Mouse (Mus musculus): ENCODE data around the gene Ugt2b34. TPM values are rescaled to one million over a fixed set of nuclear protein-coding genes. Genes with fewer than 3 reads are reported as not detected.
"Not testable (repeated sequence)": the region's sequence is repeated elsewhere in the genome, so short reads cannot be mapped to it uniquely, and the experiment has no call there.

The Ugt2b34 gene
- total and polyA plus RNA-seq, 3 experiments: 0.14 TPM; not detected in 2

DNA sequence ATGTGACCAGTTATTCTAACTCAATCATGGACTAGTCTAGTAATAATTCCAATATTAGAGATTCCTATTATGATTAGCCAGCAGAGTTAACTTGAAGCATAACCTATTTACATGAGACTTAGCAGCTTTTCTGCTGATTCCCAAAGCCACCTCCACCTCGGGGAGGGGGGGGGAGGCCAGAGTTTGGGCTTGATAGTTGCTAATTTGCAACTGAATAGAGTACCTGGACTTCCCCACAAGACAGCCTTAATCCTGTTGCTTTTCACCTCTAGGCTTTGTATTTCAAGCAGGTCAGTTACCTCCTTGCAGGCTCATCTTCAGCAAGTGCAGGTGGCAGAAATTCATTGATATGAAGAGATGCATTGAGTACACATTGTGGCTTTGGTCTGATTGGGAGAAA is 49.1 kb downstream of the Ugt2b34 start:
- intact Hi-C loops (cut with DNase I): no loop called here
- H3K4me1 ChIP-seq (ENCODE audit: control insufficient read depth, insufficient read depth, low read length): no peaks in the 10 kb centered on the region
- H3K27ac ChIP-seq: no peak overlapping the region
- WGBS: 30% methylated on average over 1 of the region's 1 CpGs
- H3K36me3 ChIP-seq (ENCODE audit: control insufficient read depth, insufficient read depth, low read length): no peaks in the 10 kb centered on the region
- H3K4me3 ChIP-seq: no peak overlapping the region
- no peaks in the 10 kb centered on the region for H3K27me3 ChIP-seq (ENCODE audit: control insufficient read depth, insufficient read depth, low read length)
- TF ChIP-seq POLR2A (IDR thresholded peaks at IDR 0.05; ENCODE audit: insufficient read depth, low read depth, low read length) (no peak), EP300 (IDR thresholded peaks at IDR 0.05; ENCODE audit: insufficient read depth, low read depth, low read length) (no peak), CTCF (IDR thresholded peaks at IDR 0.05) (no peak)
- no peaks in the 10 kb centered on the region for H3K79me2 ChIP-seq (replicated peaks; ENCODE audit: control insufficient read depth, insufficient read depth, low read length)
- no peak for DNase-seq
- H3K9ac ChIP-seq (ENCODE audit: low read depth, low read length): no peak overlapping the region

DNA sequence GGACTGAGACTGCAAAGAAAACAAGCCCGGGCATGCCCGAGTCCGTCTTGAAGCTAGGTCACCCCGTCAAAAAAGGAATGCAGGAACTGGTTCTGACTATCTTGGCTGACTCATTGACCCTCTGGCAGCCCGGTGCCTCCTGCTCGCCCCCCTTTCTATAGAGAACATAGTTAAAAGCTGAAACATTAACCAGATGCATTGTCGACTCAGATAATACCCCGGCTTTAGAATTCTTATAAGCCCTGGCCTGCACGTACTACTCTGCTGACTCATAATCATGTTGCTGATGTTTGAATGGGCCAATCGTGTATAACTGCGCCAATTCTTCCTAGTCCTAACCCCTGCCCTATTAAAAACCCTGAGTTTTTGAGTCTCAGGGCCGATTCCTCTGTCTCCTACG is 50.2 kb downstream of the Ugt2b34 start:
- H3K9ac ChIP-seq (ENCODE audit: low read depth, low read length); H3K4me3 ChIP-seq; H3K79me2 ChIP-seq (replicated peaks; ENCODE audit: control insufficient read depth, insufficient read depth, low read length); H3K36me3 ChIP-seq (ENCODE audit: control insufficient read depth, insufficient read depth, low read length); H3K27ac ChIP-seq; DNase-seq; H3K27me3 ChIP-seq (ENCODE audit: control insufficient read depth, insufficient read depth, low read length); H3K4me1 ChIP-seq (ENCODE audit: control insufficient read depth, insufficient read depth, low read length); intact Hi-C loops (cut with DNase I): not testable (repeated sequence)
- WGBS: 21% methylated on average over 13 of the region's 13 CpGs

DNA sequence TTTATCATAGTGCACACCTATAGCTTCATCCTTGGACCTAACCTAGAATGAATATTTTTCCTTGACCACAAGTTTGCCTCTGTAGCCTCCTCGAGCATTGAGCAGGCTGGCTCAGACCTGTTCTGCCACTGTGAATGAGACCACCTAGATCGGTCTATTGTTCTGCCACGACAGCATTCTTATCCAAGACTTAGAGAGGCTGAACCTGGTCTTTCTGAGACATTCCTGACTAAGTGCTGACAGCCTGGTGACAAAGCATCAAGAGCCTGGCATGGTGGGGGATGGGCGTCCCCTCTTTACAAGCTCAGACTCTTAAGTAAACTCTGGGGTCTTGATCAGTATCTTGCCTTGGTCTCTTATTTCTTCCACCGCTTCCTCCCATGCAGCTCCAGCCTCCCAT is 55.1 kb downstream of the Ugt2b34 start:
- no peak for DNase-seq
- WGBS: 45% methylated on average over 5 of the region's 5 CpGs
- intact Hi-C loops (cut with DNase I): no loop called here
- Histone ChIP-seq H3K9ac (ENCODE audit: low read depth, low read length) (no peak overlapping the region), H3K36me3 (ENCODE audit: control insufficient read depth, insufficient read depth, low read length) (no peaks in the 10 kb centered on the region), H3K27me3 (ENCODE audit: control insufficient read depth, insufficient read depth, low read length) (no peaks in the 10 kb centered on the region), H3K4me3 (no peak overlapping the region), H3K4me1 (ENCODE audit: control insufficient read depth, insufficient read depth, low read length) (no peaks in the 10 kb centered on the region), H3K79me2 (replicated peaks; ENCODE audit: control insufficient read depth, insufficient read depth, low read length) (no peaks in the 10 kb centered on the region), H3K27ac (no peak overlapping the region)
- TF ChIP-seq POLR2A (IDR thresholded peaks at IDR 0.05; ENCODE audit: insufficient read depth, low read depth, low read length): no peak
- no peak for TF ChIP-seq CTCF (IDR thresholded peaks at IDR 0.05)
- TF ChIP-seq EP300 (IDR thresholded peaks at IDR 0.05; ENCODE audit: insufficient read depth, low read depth, low read length): no peak

DNA sequence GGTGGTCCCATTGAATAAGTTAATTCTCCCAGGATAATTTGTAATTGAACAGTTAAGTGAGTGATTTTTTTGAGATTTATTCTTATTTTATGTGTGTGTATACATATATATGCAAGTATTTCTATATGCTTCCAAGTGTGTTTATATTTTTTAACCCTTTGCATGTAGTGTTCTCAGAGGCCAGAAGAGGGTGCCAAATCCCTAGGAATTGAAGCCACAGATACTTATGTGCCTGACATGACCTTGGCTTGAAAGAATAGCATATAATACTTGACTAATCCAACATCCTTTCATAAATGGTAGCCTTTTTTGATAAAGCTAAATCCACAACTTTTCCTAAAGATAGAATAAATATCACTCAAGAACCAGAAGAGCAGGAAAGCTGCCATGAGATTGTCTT is 56.6 kb downstream of the Ugt2b34 start:
- Histone ChIP-seq H3K36me3 (ENCODE audit: control insufficient read depth, insufficient read depth, low read length) (no peaks in the 10 kb centered on the region), H3K27ac (no peak overlapping the region), H3K9ac (ENCODE audit: low read depth, low read length) (no peak overlapping the region), H3K4me1 (ENCODE audit: control insufficient read depth, insufficient read depth, low read length) (no peaks in the 10 kb centered on the region), H3K4me3 (no peak overlapping the region), H3K27me3 (ENCODE audit: control insufficient read depth, insufficient read depth, low read length) (no peaks in the 10 kb centered on the region), H3K79me2 (replicated peaks; ENCODE audit: control insufficient read depth, insufficient read depth, low read length) (no peaks in the 10 kb centered on the region)
- no peak for DNase-seq
- intact Hi-C loops (cut with DNase I): no loop called here
- TF ChIP-seq CTCF (IDR thresholded peaks at IDR 0.05) (peak; percentile 58), EP300 (IDR thresholded peaks at IDR 0.05; ENCODE audit: insufficient read depth, low read depth, low read length) (no peak)

DNA sequence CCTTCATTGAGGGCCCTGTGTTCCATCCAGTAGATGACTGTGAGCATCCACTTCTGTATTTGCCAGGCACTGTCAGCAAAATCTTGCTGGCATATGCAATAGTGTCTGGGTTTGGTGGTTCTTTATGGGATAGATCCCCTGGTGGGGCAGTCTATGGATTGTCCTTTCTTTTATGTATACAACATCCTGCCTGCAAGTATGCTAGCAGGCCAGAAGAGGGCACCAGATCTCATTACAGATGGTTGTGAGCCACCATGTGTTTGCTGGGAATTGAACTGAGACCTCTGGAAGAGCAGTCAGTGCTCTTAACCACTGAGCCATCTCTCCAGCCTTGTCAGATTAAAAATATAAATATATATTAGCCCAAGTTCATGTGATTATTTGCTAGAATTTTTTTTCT is 65.5 kb downstream of the Ugt2b34 start:
- intact Hi-C loops (cut with DNase I); H3K79me2 ChIP-seq (replicated peaks; ENCODE audit: control insufficient read depth, insufficient read depth, low read length); H3K36me3 ChIP-seq (ENCODE audit: control insufficient read depth, insufficient read depth, low read length); H3K4me3 ChIP-seq; H3K27me3 ChIP-seq (ENCODE audit: control insufficient read depth, insufficient read depth, low read length); H3K9ac ChIP-seq (ENCODE audit: low read depth, low read length); H3K27ac ChIP-seq; H3K4me1 ChIP-seq (ENCODE audit: control insufficient read depth, insufficient read depth, low read length); DNase-seq: not testable (repeated sequence)
- peak; percentile 45 for TF ChIP-seq CTCF (IDR thresholded peaks at IDR 0.05)

DNA sequence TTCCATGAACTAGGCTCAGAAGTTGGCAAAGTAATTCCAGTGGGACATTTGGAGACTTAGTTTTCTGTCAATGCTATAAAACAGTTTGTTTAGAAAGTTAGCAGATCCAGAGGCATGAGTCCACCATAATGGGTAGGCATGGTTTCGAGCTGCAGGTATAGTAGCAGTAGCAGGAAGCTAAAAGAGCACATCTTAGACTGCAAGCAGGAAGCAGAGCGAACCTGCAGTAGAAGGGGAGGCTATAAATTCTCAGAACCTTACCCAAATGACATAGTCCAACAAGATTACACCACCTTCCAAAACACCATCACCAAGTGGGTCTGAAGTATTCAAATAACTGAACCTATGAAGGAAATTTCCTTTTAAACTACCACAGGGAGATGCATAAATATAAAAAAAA is 66.5 kb downstream of the Ugt2b34 start:
- TF ChIP-seq POLR2A (IDR thresholded peaks at IDR 0.05; ENCODE audit: insufficient read depth, low read depth, low read length): no peak
- H3K27ac ChIP-seq: no peak overlapping the region
- H3K4me1 ChIP-seq (ENCODE audit: control insufficient read depth, insufficient read depth, low read length): no peaks in the 10 kb centered on the region
- intact Hi-C loops (cut with DNase I): no loop called here
- H3K36me3 ChIP-seq (ENCODE audit: control insufficient read depth, insufficient read depth, low read length): no peaks in the 10 kb centered on the region
- H3K79me2 ChIP-seq (replicated peaks; ENCODE audit: control insufficient read depth, insufficient read depth, low read length): no peaks in the 10 kb centered on the region
- DNase-seq: no peak
- no peak overlapping the region for H3K4me3 ChIP-seq
- H3K27me3 ChIP-seq (ENCODE audit: control insufficient read depth, insufficient read depth, low read length): no peaks in the 10 kb centered on the region
- 91% methylated on average over 2 of the region's 2 CpGs for WGBS
- H3K9ac ChIP-seq (ENCODE audit: low read depth, low read length): no peak overlapping the region

Other genes with a start within 250 kb of the Ugt2b34 start
- not detected for gene Tmprss11b, start 230.6 kb downstream of the Ugt2b34 start, total RNA-seq (2021)
- not detected in 2 replicates for gene Tmprss11b, start 230.6 kb downstream of the Ugt2b34 start, polyA plus RNA-seq (2012; rRNA removed)
- gene Tmprss11e, start 161.1 kb downstream of the Ugt2b34 start, total RNA-seq (2021): not detected
- gene Tmprss11e, start 161.1 kb downstream of the Ugt2b34 start, polyA plus RNA-seq (2012; rRNA removed): 0.02 TPM in 1 of 2 replicates, not detected in the other
- 10 to 100 TPM; 28.1 to 30.3 TPM for gene Ythdc1, start 102.7 kb downstream of the Ugt2b34 start, total RNA-seq (2021)
- 11.7 and 19.2 TPM in 2 replicates for gene Ythdc1, start 102.7 kb downstream of the Ugt2b34 start, polyA plus RNA-seq (2012; rRNA removed)
- not detected for gene Ugt2b1, start 19.6 kb upstream of the Ugt2b34 start, total RNA-seq (2021)
- 0.12 TPM in 1 of 2 replicates, not detected in the other for gene Ugt2b1, start 19.6 kb upstream of the Ugt2b34 start, polyA plus RNA-seq (2012; rRNA removed)
- not detected for gene Ugt2b35, start 93.9 kb upstream of the Ugt2b34 start, total RNA-seq (2021)
- not detected in 2 replicates for gene Ugt2b35, start 93.9 kb upstream of the Ugt2b34 start, polyA plus RNA-seq (2012; rRNA removed)
- gene Ugt2b36, start 185.6 kb upstream of the Ugt2b34 start, total RNA-seq (2021): not detected
- 0.20 TPM in 1 of 2 replicates, not detected in the other for gene Ugt2b36, start 185.6 kb upstream of the Ugt2b34 start, polyA plus RNA-seq (2012; rRNA removed)
- gene Ugt2b5, start 233.4 kb upstream of the Ugt2b34 start, total RNA-seq (2021): not detected
- 0.18 TPM in 1 of 2 replicates, not detected in the other for gene Ugt2b5, start 233.4 kb upstream of the Ugt2b34 start, polyA plus RNA-seq (2012; rRNA removed)

Data from heart, adult 2 months (tissue).